Mouse (Mus musculus) limb, embryonic 14.5 days (tissue): ENCODE data around the gene Tbc1d8b. TPM values are rescaled to one million over a fixed set of nuclear protein-coding genes. Genes with fewer than 3 reads are reported as not detected.

Experiments
- ATAC-seq: fragments of 200-750 bp; cut with Nextera tagmentation; 2 replicates; pipeline ENCODE4 v1.8.0; 2017; ENCODE audit warnings: low read depth, moderate number of reproducible peaks, moderate TSS enrichment; ENCODE audit not compliant: low FRiP score
- DNase-seq: peaks from one replicate; pipeline ENCODE4 v3.0.0-alpha.2; 2015; ENCODE audit warnings: low spot score
- H3K27ac ChIP-seq: fragments of 300-500 bp; sonication (generic); replicated peaks from 2 replicates; pipeline ENCODE4 v1.5.1; 2014; ENCODE audit warnings: low read depth, mild to moderate bottlenecking, low read length, moderate library complexity, mixed read lengths
- H3K27me3 ChIP-seq: fragments of 300-500 bp; sonication (generic); 2 replicates; pipeline ENCODE4 v1.6.1; 2014; ENCODE audit warnings: low read length, mixed read lengths; ENCODE audit not compliant: control insufficient read depth, insufficient read depth
- H3K36me3 ChIP-seq: fragments of 300-500 bp; sonication (generic); 2 replicates; pipeline ENCODE4 v1.6.1; 2014; ENCODE audit warnings: mild to moderate bottlenecking, low read length, moderate library complexity, mixed read lengths; ENCODE audit not compliant: control insufficient read depth, insufficient read depth
- H3K4me1 ChIP-seq: fragments of 300-500 bp; sonication (generic); 2 replicates; pipeline ENCODE4 v1.6.1; 2014; ENCODE audit warnings: antibody characterized with exemption, low read length, mixed read lengths; ENCODE audit not compliant: control insufficient read depth, insufficient read depth
- H3K4me2 ChIP-seq: fragments of 300-500 bp; sonication (generic); replicated peaks from 2 replicates; pipeline ENCODE4 v1.6.1; 2014; ENCODE audit warnings: low read depth, mild to moderate bottlenecking, low read length, moderate library complexity; ENCODE audit not compliant: severe bottlenecking
- H3K4me3 ChIP-seq: fragments of 300-500 bp; sonication (generic); replicated peaks from 2 replicates; pipeline ENCODE4 v1.5.1; 2014; ENCODE audit warnings: low read length
- H3K9ac ChIP-seq: fragments of 300-500 bp; sonication (generic); 2 replicates; pipeline ENCODE4 v1.6.1; 2014; ENCODE audit warnings: mild to moderate bottlenecking, low read depth, low read length, moderate library complexity; ENCODE audit not compliant: severe bottlenecking
- H3K9me3 ChIP-seq: fragments of 300-500 bp; sonication (generic); 2 replicates; pipeline ENCODE4 v1.6.1; 2016; ENCODE audit warnings: low read length; ENCODE audit not compliant: control insufficient read depth
- POLR2A ChIP-seq: fragments of 200-500 bp; IDR thresholded peaks from 2 replicates; pipeline ENCODE4 v1.8.0; 2012; ENCODE audit warnings: inconsistent platforms, mild to moderate bottlenecking, moderate library complexity, borderline replicate concordance; ENCODE audit not compliant: insufficient read depth, insufficient read length; ENCODE audit errors: extremely low read depth
- WGBS: fragments of 180-500 bp; shearing (Covaris S2); extraction: QIAGEN DNeasy Blood & Tissue Kit; methylation state at CpG from one replicate; pipeline ENCODE4 v1.1.7; 2014; 5-methylcytosine and 5-hydroxymethylcytosine counted together
- polyA plus RNA-seq, 2 experiments: library from polyadenylated mRNA; depleted of rRNA in 1 of 2; stranded (reverse) in 1 of 2; unstranded in 1 of 2; fragments of >200 nt; fragmentation: Nextera tagmentation in 1 of 2; extraction: Ambion mirVana in 1 of 2; gene quantifications; 2 replicates each; pipeline versions ENCODE4 v1.2.1 to v1.2.3; 2012 to 2014

Tbc1d8b gene
- polyA plus RNA-seq, 2 experiments, result 2.6 to 10.0 TPM

DNA sequence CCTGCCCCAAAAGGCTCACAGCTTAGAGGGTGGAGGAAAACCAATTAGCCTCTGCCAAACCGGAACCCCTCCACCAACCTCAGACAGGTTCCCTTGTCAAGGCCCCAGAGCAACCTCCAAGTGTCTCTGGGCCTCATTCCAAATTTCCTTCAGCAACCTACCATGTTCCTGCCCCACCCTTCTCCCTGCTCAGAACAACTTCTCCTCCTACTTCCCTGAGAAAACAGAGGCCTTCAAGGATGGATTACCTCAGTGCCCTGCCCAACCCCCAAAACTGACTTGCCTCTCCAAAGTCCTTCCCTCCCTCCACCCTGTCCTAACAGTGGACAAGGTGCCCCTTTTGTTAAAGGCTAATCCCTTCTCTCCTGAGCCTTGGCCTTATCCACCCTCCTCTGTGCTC lies 101.0 kb downstream of the Tbc1d8b start:
- Histone ChIP-seq H3K27me3 (no peaks in the 10 kb centered on the region; the same call in 1 of the 2 replicates), H3K36me3 (no peaks in the 10 kb centered on the region), H3K9ac (no peak overlapping the region), H3K27ac (no peak overlapping the region), H3K4me3 (no peak overlapping the region), H3K4me1 (no peaks in the 10 kb centered on the region), H3K4me2 (no peak overlapping the region), H3K9me3 (no peaks in the 10 kb centered on the region)
- WGBS, result 38% methylated on average over 1 of the region's 1 CpGs
- no peak for TF ChIP-seq POLR2A
- ATAC-seq, result no peak
- DNase-seq, result no peak

DNA sequence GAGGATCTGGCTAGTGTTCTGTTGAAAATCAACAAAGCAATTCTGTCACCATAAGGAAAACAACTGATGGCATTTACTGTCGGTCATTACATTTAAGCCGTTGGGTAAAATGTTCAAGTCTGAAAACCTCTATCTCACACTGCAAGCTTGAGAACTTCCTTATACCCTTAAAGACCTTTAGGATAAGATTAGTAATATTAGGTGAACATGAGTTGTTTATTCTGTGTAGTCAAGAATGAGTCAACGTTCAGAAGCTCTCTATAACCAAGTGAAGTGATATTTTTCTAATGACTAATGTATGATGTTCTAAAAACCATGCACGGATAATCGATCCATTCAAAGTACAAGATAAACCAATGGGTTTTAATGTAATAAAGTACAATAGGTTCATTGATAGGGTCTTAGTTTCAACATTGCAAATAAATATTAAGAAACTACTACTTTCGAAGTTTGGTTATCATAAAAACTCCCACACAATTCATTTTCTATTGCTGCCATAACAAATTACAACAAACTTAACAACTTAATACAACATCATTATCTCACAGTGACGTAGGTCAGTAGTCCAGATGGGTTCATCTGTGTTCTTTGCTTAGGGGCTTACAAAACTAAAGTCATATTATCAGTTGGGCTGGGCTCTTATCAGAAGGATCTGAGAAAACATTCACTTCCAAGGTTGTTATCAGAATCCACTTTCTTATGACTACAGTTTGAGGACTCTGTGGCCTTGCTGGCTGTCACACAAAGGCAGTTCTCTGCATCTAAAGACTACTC lies 109.5 kb downstream of the Tbc1d8b start:
- no peak for DNase-seq
- TF ChIP-seq POLR2A, result no peak
- H3K9me3 ChIP-seq, result no peaks in the 10 kb centered on the region
- no peak overlapping the region for H3K4me3 ChIP-seq
- no peaks in the 10 kb centered on the region for H3K27me3 ChIP-seq
- no peaks in the 10 kb centered on the region for H3K4me1 ChIP-seq
- no peaks in the 10 kb centered on the region for H3K36me3 ChIP-seq
- no peak overlapping the region for H3K9ac ChIP-seq
- H3K4me2 ChIP-seq, result no peak overlapping the region
- 84% methylated on average over 7 of the region's 7 CpGs for WGBS
- ATAC-seq, result no peak
- no peak overlapping the region for H3K27ac ChIP-seq

DNA sequence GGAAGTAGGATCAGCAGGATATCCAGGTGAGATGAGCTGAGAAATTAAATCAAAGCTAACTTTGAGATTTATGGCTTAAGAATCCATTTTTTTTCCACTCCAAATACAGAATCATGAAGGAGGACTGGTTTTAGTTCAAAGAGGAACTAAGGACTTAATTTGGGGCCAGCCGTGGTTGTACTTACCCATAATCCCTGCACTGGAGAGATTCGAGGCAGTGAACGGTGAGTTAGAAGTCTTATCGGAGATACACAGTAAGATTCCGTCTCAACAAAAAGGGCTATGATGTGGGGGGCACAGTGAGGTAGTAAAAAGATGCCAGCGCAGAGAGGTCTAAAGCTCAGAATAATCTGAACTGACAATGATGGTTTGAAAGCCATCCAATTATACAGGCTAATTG lies 111.2 kb downstream of the Tbc1d8b start:
- no peaks in the 10 kb centered on the region for H3K9me3 ChIP-seq
- no peaks in the 10 kb centered on the region for H3K36me3 ChIP-seq
- no peak for ATAC-seq
- no peak overlapping the region for H3K4me2 ChIP-seq
- no peak overlapping the region for H3K27ac ChIP-seq
- DNase-seq, result no peak
- H3K4me3 ChIP-seq, result no peak overlapping the region
- no peaks in the 10 kb centered on the region for H3K27me3 ChIP-seq
- H3K9ac ChIP-seq, result no peak overlapping the region
- no peak for TF ChIP-seq POLR2A
- no peaks in the 10 kb centered on the region for H3K4me1 ChIP-seq
- WGBS, result 88% methylated on average over 6 of the region's 6 CpGs

DNA sequence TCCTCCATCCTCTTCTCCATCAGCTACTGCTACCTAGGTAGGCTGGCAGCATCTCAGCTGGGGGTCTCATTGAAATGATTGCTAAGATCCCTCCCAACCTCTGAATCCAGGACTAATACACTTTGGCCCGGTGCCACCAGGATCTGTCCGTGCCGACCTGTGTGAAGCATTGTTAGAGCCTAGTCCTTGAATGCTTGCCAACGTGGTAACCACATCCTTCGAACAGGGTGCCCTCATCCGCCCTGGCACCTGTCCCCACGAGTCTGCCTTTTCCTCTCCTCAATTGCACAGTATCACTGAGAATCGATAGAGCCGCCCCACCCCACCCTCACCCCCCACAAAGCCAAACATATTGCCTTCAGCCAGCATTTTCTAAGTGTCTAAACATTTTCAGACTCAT lies 113.1 kb downstream of the Tbc1d8b start:
- no peak overlapping the region for H3K4me3 ChIP-seq
- H3K9me3 ChIP-seq, result no peaks in the 10 kb centered on the region
- WGBS, result 75% methylated on average over 9 of the region's 9 CpGs
- no peak overlapping the region for H3K4me2 ChIP-seq
- no peak overlapping the region for H3K27ac ChIP-seq
- no peak for TF ChIP-seq POLR2A
- ATAC-seq (no peak), DNase-seq (no peak)
- no peaks in the 10 kb centered on the region for H3K4me1 ChIP-seq
- H3K36me3 ChIP-seq, result no peaks in the 10 kb centered on the region
- H3K27me3 ChIP-seq, result no peaks in the 10 kb centered on the region
- no peak overlapping the region for H3K9ac ChIP-seq

DNA sequence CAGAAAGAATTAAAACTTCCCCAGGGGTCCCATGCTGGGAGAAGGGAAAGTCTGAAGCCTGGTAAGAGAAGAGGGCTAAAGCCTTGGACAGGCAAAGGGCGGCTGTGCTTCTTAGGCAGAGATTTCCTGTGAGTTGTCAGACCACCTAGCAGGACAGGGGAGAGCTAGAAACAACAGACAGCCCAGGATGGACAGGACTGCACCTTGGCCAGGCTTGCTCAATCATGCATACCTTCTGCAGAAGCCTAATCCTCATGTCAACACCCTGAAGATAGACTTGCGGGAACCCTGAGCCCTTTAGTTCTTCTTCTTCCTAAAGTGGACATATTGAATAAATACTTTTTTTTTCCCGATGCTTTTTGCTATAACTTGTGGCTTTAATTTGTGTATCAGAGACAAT lies 115.2 kb downstream of the Tbc1d8b start:
- DNase-seq (no peak), ATAC-seq (no peak)
- TF ChIP-seq POLR2A, result no peak
- H3K4me2 ChIP-seq, result no peak overlapping the region
- no peaks in the 10 kb centered on the region for H3K9me3 ChIP-seq
- H3K9ac ChIP-seq, result no peak overlapping the region
- H3K4me3 ChIP-seq, result no peak overlapping the region
- no peaks in the 10 kb centered on the region for H3K4me1 ChIP-seq
- WGBS, result 78% methylated on average over 3 of the region's 3 CpGs
- H3K36me3 ChIP-seq, result no peaks in the 10 kb centered on the region
- H3K27me3 ChIP-seq, result no peaks in the 10 kb centered on the region
- no peak overlapping the region for H3K27ac ChIP-seq

DNA sequence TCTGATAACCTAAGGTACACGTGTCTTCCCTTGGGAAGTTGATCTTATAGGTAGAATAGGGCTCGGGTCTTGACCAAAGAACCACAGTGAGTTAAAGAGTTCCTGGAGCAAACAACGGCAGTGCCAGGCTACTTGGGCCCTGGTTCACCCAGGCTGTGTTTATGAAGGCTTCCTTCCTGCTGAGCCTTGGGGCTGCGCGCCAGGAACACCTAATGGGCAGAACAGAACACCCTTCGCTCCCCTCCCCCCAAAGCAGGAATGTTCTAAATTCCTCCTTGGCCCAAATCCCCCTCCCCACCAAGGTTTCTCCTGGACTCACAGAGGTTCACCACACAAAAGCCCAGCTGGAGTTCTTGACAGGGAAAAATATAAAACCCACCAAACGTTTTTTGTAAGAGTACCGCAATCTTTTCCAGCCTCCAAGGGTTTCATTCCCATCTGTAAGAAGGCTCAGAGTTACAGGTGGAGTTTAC lies 115.6 kb downstream of the Tbc1d8b start, which contains the start of gene Cldn2:
Cldn2 (plus strand) TSS at position 423 of the 473 bp plus-strand sequence.
- no peak for ATAC-seq
- Histone ChIP-seq H3K9ac (no peak within 1 kb of the TSS), H3K36me3 (no peaks in the 10 kb centered on the region), H3K4me3 (no peak within 1 kb of the TSS), H3K4me2 (no peak within 1 kb of the TSS), H3K27me3 (no peaks in the 10 kb centered on the region), H3K9me3 (no peaks in the 10 kb centered on the region), H3K27ac (no peak within 1 kb of the TSS), H3K4me1 (no peaks in the 10 kb centered on the region)
- no peak for DNase-seq
- WGBS, result 61% methylated on average over 8 of the region's 8 CpGs
- no peak for TF ChIP-seq POLR2A

Other genes with a start within 250 kb of the Tbc1d8b start
- gene D330045A20Rik, start 204.6 kb upstream of the Tbc1d8b start, polyA plus RNA-seq (2012; rRNA removed), result 0.64 and 0.75 TPM in 2 replicates
- 0.90 and 0.99 TPM in 2 replicates for gene D330045A20Rik, start 204.6 kb upstream of the Tbc1d8b start, polyA plus RNA-seq (2014; fragmentation: Nextera tagmentation; extraction: Ambion mirVana)
- gene Rnf128, start 121.7 kb upstream of the Tbc1d8b start, polyA plus RNA-seq (2012; rRNA removed), result 3.0 and 3.3 TPM in 2 replicates
- 10.4 and 11.2 TPM in 2 replicates for gene Rnf128, start 121.7 kb upstream of the Tbc1d8b start, polyA plus RNA-seq (2014; fragmentation: Nextera tagmentation; extraction: Ambion mirVana)
- gene Gm15013, start 29.5 kb downstream of the Tbc1d8b start, polyA plus RNA-seq (2012; rRNA removed), result not detected in 2 replicates
- 0.25 TPM in 1 of 2 replicates, not detected in the other for gene Gm15013, start 29.5 kb downstream of the Tbc1d8b start, polyA plus RNA-seq (2014; fragmentation: Nextera tagmentation; extraction: Ambion mirVana)
- gene Ripply1, start 97.4 kb downstream of the Tbc1d8b start, polyA plus RNA-seq (2012; rRNA removed), result 2.9 and 3.4 TPM in 2 replicates
- not detected in 2 replicates for gene Ripply1, start 97.4 kb downstream of the Tbc1d8b start, polyA plus RNA-seq (2014; fragmentation: Nextera tagmentation; extraction: Ambion mirVana)
- 0.65 and 0.67 TPM in 2 replicates for gene Cldn2, start 115.8 kb downstream of the Tbc1d8b start, polyA plus RNA-seq (2012; rRNA removed)
- 0.25 and 0.30 TPM in 2 replicates for gene Cldn2, start 115.8 kb downstream of the Tbc1d8b start, polyA plus RNA-seq (2014; fragmentation: Nextera tagmentation; extraction: Ambion mirVana)
- gene Morc4, start 186.7 kb downstream of the Tbc1d8b start, polyA plus RNA-seq (2012; rRNA removed), result 19.4 and 21.8 TPM in 2 replicates
- 24.0 and 31.0 TPM in 2 replicates for gene Morc4, start 186.7 kb downstream of the Tbc1d8b start, polyA plus RNA-seq (2014; fragmentation: Nextera tagmentation; extraction: Ambion mirVana)